Mouse (Mus musculus): Measurements from ENCODE around the gene Ttc3. TPM values are rescaled to one million over a fixed set of nuclear protein-coding genes. Genes with fewer than 3 reads are reported as not detected.

Ttc3 gene
- total and polyA plus RNA-seq, 2 experiments from 2014 or later = 121 to 178 TPM

- Histone ChIP-seq H3K4me1 (ENCODE audit: control insufficient read depth, insufficient read depth) (no peaks in the 10 kb centered on the region), H3K4me2 (ENCODE audit: low read depth, low read length) (no peak overlapping the region), H3K27me3 (ENCODE audit: control insufficient read depth, insufficient read depth, low read length) (no peaks in the 10 kb centered on the region), H3K4me3 (ENCODE audit: low read depth, low read length) (no peak overlapping the region), H3K27ac (ENCODE audit: low read depth) (no peak overlapping the region), H3K36me3 (replicated peaks; ENCODE audit: control insufficient read depth, insufficient read depth, low read length) (no peaks in the 10 kb centered on the region), H3K9ac (replicated peaks; ENCODE audit: low read depth, low read length) (no peak overlapping the region), H3K9me3 (replicated peaks; ENCODE audit: control insufficient read depth, low read length) (no peaks in the 10 kb centered on the region)
- TF ChIP-seq EP300 (IDR thresholded peaks at IDR 0.05; ENCODE audit: low read depth) = no peak
- TF ChIP-seq CTCF (IDR thresholded peaks at IDR 0.05; ENCODE audit: low read depth) = no peak
- peak; percentile 89 for ATAC-seq (ENCODE audit: insufficient read depth, low read depth)
- peak; percentile 63 for DNase-seq (ENCODE audit: low spot score)
- 22% methylated on average over 9 of the region's 9 CpGs for WGBS
Observed at GRCm38 (mm10) chr16:94354450-94354849, 16.0 kb upstream of the Ttc3 start.

GRCm38 (mm10) chr16:94356046-94356445 is 14.4 kb upstream of the Ttc3 start:
- Histone ChIP-seq H3K36me3 (replicated peaks; ENCODE audit: control insufficient read depth, insufficient read depth, low read length) (no peaks in the 10 kb centered on the region), H3K9me3 (replicated peaks; ENCODE audit: control insufficient read depth, low read length) (no peaks in the 10 kb centered on the region), H3K27ac (ENCODE audit: low read depth) (no peak overlapping the region), H3K9ac (replicated peaks; ENCODE audit: low read depth, low read length) (no peak overlapping the region), H3K4me1 (ENCODE audit: control insufficient read depth, insufficient read depth) (no peaks in the 10 kb centered on the region), H3K4me3 (ENCODE audit: low read depth, low read length) (no peak overlapping the region), H3K27me3 (ENCODE audit: control insufficient read depth, insufficient read depth, low read length) (no peaks in the 10 kb centered on the region), H3K4me2 (ENCODE audit: low read depth, low read length) (no peak overlapping the region)
- ATAC-seq (ENCODE audit: insufficient read depth, low read depth) (no peak), DNase-seq (ENCODE audit: low spot score) (no peak)
- WGBS = 55% methylated on average over 7 of the region's 7 CpGs
- no peak for TF ChIP-seq CTCF (IDR thresholded peaks at IDR 0.05; ENCODE audit: low read depth)
- TF ChIP-seq EP300 (IDR thresholded peaks at IDR 0.05; ENCODE audit: low read depth) = no peak

DNA sequence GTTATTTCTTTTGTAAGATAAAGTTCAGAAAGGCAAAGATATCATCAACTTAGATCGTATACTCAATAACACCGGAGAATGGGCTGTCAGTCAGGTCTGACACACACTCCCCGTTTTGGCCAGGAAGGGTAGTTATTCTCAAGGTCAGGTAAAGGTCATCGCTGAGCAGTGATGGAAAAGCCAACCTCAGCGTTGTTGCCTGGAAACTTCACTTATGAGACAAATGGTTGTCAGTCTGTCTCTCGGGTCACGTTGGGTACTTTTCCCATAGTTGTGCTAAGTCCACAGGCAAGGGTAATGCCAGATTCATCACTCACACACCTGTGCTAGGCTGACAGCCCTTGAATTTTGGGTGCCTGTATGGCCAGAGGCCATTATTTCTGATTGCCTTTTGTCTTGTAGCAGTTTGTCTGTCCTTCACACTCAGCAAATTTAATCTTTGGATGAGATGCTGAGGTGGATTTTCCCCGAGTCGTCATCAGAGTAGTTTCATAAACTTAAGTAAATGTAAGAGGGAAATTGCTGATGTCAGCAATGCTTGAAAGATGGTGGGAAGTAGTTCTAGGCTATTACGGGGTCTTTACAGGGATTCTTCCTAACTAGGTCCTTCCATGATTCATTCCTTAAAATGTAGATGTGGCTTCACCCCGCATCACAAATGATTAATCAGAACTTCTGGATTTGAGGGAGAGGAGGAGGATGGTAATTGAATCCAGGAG is 13.5 kb upstream of the Ttc3 start:
- Histone ChIP-seq H3K4me2 (ENCODE audit: low read depth, low read length) (no peak overlapping the region), H3K36me3 (replicated peaks; ENCODE audit: control insufficient read depth, insufficient read depth, low read length) (no peaks in the 10 kb centered on the region), H3K4me3 (ENCODE audit: low read depth, low read length) (no peak overlapping the region), H3K27me3 (ENCODE audit: control insufficient read depth, insufficient read depth, low read length) (no peaks in the 10 kb centered on the region), H3K9ac (replicated peaks; ENCODE audit: low read depth, low read length) (no peak overlapping the region), H3K4me1 (ENCODE audit: control insufficient read depth, insufficient read depth) (peaks cover 2% of the 10 kb centered on the region), H3K27ac (ENCODE audit: low read depth) (no peak overlapping the region), H3K9me3 (replicated peaks; ENCODE audit: control insufficient read depth, low read length) (no peaks in the 10 kb centered on the region)
- WGBS = 69% methylated on average over 11 of the region's 11 CpGs
- ATAC-seq (ENCODE audit: insufficient read depth, low read depth) = no peak
- TF ChIP-seq CTCF (IDR thresholded peaks at IDR 0.05; ENCODE audit: low read depth) (no peak), EP300 (IDR thresholded peaks at IDR 0.05; ENCODE audit: low read depth) (no peak)
- no peak for DNase-seq (ENCODE audit: low spot score)

DNA sequence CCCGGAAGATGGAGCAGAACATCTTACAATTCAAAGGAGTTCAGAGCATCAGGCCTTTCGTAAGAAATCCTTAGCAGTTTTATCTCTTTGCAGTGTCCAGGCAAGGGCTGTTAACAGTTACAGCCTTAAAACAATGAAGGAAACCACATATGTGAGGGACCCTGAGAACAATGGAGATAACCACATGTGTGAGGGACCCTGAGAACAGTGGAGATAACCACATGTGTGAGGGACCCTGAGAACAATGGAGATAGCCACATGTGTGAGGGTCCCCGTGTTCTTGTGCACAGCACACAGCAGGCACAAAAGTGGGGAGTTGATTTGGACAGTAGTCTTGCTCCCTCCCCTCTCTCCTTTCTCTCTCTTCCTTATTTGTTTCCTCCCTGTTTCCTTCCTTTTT is 12.3 kb upstream of the Ttc3 start:
- H3K27ac ChIP-seq (ENCODE audit: low read depth) = no peak overlapping the region
- no peak for ATAC-seq (ENCODE audit: insufficient read depth, low read depth)
- no peak overlapping the region for H3K4me3 ChIP-seq (ENCODE audit: low read depth, low read length)
- DNase-seq (ENCODE audit: low spot score) = no peak
- peaks cover 6% of the 10 kb centered on the region for H3K4me1 ChIP-seq (ENCODE audit: control insufficient read depth, insufficient read depth)
- H3K9me3 ChIP-seq (replicated peaks; ENCODE audit: control insufficient read depth, low read length) = no peaks in the 10 kb centered on the region
- H3K4me2 ChIP-seq (ENCODE audit: low read depth, low read length) = no peak overlapping the region
- TF ChIP-seq EP300 (IDR thresholded peaks at IDR 0.05; ENCODE audit: low read depth) (no peak), CTCF (IDR thresholded peaks at IDR 0.05; ENCODE audit: low read depth) (no peak)
- WGBS = 59% methylated on average over 3 of the region's 3 CpGs
- H3K9ac ChIP-seq (replicated peaks; ENCODE audit: low read depth, low read length) = no peak overlapping the region
- H3K36me3 ChIP-seq (replicated peaks; ENCODE audit: control insufficient read depth, insufficient read depth, low read length) = no peaks in the 10 kb centered on the region
- no peaks in the 10 kb centered on the region for H3K27me3 ChIP-seq (ENCODE audit: control insufficient read depth, insufficient read depth, low read length)

DNA sequence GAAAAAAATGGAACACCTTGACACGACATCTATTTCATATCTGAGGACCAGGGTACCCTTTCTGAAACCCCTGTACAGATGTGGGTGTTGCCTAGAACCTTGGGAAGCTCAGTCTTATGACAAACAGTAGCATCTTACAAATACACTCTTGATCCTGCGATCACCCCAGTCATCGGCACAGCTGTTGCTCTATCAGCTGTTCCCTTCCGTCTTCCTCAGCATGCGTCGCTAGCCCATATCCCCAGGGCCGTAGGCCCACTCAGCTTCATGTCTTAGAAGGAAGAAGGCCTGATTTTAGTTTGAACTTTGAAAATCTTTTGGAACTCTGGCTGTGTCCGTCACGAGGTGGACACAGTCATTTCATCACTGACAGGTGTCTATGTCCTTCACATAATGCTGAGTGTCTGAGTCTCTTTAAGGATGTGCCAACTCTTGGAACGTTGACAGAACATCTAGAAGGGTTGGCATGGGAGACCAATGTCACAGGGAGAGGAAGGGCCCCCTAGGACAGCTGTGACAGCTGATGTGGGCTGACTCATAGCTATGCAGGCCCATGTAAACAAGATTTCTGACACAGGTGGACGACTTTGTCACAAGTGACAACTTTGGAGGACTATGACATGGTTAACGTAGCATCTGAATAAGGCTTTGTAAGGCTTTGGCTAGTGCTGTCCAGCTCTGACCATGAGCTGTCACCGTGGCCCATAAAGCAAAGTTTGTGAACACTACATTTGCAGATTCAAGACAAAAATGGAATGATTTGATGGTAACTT is 9.7 kb upstream of the Ttc3 start:
- Histone ChIP-seq H3K4me2 (ENCODE audit: low read depth, low read length) (no peak overlapping the region), H3K36me3 (replicated peaks; ENCODE audit: control insufficient read depth, insufficient read depth, low read length) (no peaks in the 10 kb centered on the region), H3K9me3 (replicated peaks; ENCODE audit: control insufficient read depth, low read length) (no peaks in the 10 kb centered on the region), H3K4me3 (ENCODE audit: low read depth, low read length) (no peak overlapping the region), H3K9ac (replicated peaks; ENCODE audit: low read depth, low read length) (no peak overlapping the region), H3K4me1 (ENCODE audit: control insufficient read depth, insufficient read depth) (peaks cover 6% of the 10 kb centered on the region), H3K27ac (ENCODE audit: low read depth) (no peak overlapping the region), H3K27me3 (ENCODE audit: control insufficient read depth, insufficient read depth, low read length) (no peaks in the 10 kb centered on the region)
- no peak for TF ChIP-seq CTCF (IDR thresholded peaks at IDR 0.05; ENCODE audit: low read depth)
- WGBS = 82% methylated on average over 13 of the region's 13 CpGs
- ATAC-seq (ENCODE audit: insufficient read depth, low read depth) = no peak
- no peak for DNase-seq (ENCODE audit: low spot score)
